Mouse (Mus musculus) bone marrow macrophage, adult 2 months (primary cell): Measurements from ENCODE around the gene Rtn3. TPM values are rescaled to one million over a fixed set of nuclear protein-coding genes. Genes with fewer than 3 reads are reported as not detected.

ENCODE experiments used
- H3K27ac ChIP-seq: 2 replicates; pipeline ENCODE4 v1.5.1; 2012; ENCODE audit warnings: low read depth, low read length; ENCODE audit not compliant: insufficient read depth
- H3K4me1 ChIP-seq: 2 replicates; pipeline ENCODE4 v1.6.1; 2012; ENCODE audit warnings: low read length; ENCODE audit not compliant: control insufficient read depth, insufficient read depth
- H3K4me3 ChIP-seq: 2 replicates; pipeline ENCODE4 v1.5.1; 2012; ENCODE audit warnings: mild to moderate bottlenecking, low read length, moderate library complexity; ENCODE audit not compliant: insufficient read depth
- CTCF ChIP-seq: IDR thresholded peaks from 2 replicates; pipeline ENCODE4 v1.5.1; 2012; ENCODE audit warnings: low read depth, mild to moderate bottlenecking, low read length, moderate library complexity
- POLR2A ChIP-seq: IDR thresholded peaks from 2 replicates; pipeline ENCODE4 v1.6.1; 2012; ENCODE audit warnings: mild to moderate bottlenecking, low read depth, low read length, borderline replicate concordance
- polyA plus RNA-seq: library from polyadenylated mRNA; stranded (reverse); fragments of >200 nt; gene quantifications from 2 replicates; pipeline ENCODE4 v1.2.4, GENCODE M21; 2012; ENCODE audit not compliant: missing spikeins, insufficient read depth, insufficient read length

Rtn3 gene
- polyA plus RNA-seq, 1 experiment = 281 TPM

DNA sequence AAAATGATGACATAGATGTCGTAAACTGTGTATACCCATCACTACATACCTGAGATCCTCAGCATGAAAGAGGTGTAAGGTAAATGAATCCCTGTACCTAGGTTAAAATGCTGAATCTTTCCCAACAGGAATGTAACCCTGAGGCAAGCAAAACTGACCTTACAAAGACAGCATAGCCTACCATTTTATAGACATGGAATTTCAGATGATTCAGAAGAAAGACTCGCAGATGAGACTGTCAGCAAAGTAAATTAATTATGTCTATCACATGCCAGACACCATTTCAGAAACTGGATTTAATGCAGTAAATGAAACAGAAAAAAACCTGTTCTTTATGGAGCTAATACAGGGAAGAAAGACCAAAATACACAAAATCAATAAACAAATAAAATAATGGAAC lies 23.7 kb downstream of the Rtn3 start:
- H3K27ac ChIP-seq = no peak overlapping the region
- no peak overlapping the region for H3K4me3 ChIP-seq
- H3K4me1 ChIP-seq = peaks cover 2% of the 10 kb centered on the region; the same call in 1 of the 2 replicates
- TF ChIP-seq POLR2A (no peak), CTCF (no peak)

- TF ChIP-seq POLR2A = no peak
- TF ChIP-seq CTCF = no peak
- no peak overlapping the region for H3K4me3 ChIP-seq
Observed at GRCm38 (mm10) chr19:7458901-7459300, 24.2 kb downstream of the Rtn3 start.

GRCm38 (mm10) chr19:7456803-7457202 lies 26.3 kb downstream of the Rtn3 start:
- no peak overlapping the region for H3K27ac ChIP-seq
- TF ChIP-seq CTCF (no peak), POLR2A (no peak)
- H3K4me3 ChIP-seq = no peak overlapping the region
- H3K4me1 ChIP-seq = peaks cover 7% of the 10 kb centered on the region

More at GRCm38 (mm10) chr19:7458901-7459300, 24.2 kb downstream of the Rtn3 start:
- peaks cover 2% of the 10 kb centered on the region; the same call in 1 of the 2 replicates for H3K4me1 ChIP-seq
- H3K27ac ChIP-seq = no peak overlapping the region

- H3K4me1 ChIP-seq = peaks cover 8% of the 10 kb centered on the region
- TF ChIP-seq CTCF (no peak), POLR2A (no peak)
- no peak overlapping the region for H3K4me3 ChIP-seq
- no peak overlapping the region for H3K27ac ChIP-seq
Observed at GRCm38 (mm10) chr19:7445596-7445995, 37.5 kb downstream of the Rtn3 start.

- TF ChIP-seq POLR2A (no peak), CTCF (no peak)
- Histone ChIP-seq H3K4me1 (peaks cover 11% of the 10 kb centered on the region), H3K27ac (no peak overlapping the region), H3K4me3 (no peak overlapping the region)
Observed at GRCm38 (mm10) chr19:7445105-7445504, 38.0 kb downstream of the Rtn3 start.

DNA sequence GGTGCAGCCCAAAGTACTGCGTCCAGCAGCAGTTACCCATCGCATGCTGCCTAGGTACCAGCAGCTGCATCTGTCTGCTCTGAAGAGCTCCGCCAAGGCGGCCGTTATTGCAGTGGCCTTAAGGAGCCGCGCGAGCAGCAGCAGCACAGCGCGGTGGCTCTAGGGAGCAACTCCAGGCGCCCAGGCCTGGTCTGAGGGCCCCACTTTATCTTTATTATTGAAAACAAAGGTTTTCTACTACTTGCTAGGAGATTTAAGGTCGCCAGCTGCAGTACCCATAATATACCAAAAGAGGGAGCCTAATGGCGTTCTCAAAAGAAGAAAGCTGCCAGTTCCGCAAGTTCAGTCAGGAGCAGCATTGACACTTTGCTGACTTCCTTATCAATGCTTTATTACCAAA lies 41.6 kb downstream of the Rtn3 start:
- Histone ChIP-seq H3K4me3 (no peak overlapping the region), H3K27ac (no peak overlapping the region), H3K4me1 (peaks cover 23% of the 10 kb centered on the region)
- no peak for TF ChIP-seq POLR2A
- no peak for TF ChIP-seq CTCF

DNA sequence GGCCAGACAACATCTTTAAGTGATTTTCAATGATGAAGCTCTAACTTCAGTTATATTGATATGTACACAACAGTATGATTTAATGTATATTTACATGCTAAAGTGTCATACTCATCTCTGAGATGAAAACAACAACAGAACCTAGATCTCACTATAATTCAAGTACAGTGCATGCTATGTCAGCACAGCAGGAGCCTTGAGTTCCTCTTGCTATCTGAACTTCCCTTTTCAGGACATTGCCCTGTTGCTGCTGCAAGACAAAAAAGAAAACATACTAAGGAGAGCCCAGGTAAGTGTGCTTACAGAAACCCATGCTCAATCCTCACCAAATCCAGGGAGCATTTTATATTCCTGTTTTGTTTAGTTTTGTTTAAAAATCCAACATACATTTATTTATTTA lies 44.8 kb downstream of the Rtn3 start:
- H3K4me1 ChIP-seq = peaks cover 25% of the 10 kb centered on the region
- H3K27ac ChIP-seq = no peak overlapping the region
- H3K4me3 ChIP-seq = no peak overlapping the region
- TF ChIP-seq CTCF = no peak
- TF ChIP-seq POLR2A = no peak

DNA sequence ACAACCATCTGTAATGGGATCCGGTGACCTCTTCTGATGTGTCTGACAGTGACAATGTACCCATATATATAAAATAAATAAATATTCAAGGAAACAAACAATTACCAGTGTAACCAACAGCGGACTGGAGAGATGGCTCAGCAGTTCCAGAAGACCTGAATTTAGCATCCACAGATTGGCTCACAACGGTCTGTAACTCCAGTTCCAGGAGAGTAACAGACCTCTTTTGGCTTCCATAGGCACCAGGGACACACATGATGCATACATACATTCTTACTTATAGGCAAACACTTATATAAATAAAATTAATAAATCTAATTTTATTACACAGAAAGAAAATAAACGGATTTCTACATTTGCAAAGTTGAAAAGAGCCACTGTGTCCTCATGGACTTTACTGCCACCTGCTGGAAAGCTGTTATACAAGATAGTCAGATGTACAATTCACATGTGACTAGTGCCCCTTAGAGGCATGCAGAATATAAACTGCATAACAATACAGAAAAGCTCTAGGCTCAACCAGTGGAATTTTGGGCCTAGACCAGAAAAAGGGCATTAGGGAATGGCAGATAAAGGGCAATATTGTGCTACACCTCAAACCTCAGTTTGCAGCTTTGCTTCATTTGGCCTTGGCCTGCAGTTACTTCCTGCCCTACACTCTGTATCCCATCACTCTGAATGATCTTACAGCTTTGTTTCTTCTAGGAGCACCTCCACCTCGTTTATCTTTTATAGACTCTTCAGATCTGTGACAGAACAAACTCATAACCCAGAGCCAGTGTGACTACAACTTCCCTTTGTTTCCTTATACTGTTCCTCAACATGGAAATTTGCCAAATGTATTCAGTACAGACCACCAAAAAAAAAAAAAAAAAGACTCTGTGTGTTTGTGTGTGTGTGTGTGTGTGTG lies 46.8 kb downstream of the Rtn3 start:
- TF ChIP-seq CTCF = no peak
- H3K4me3 ChIP-seq = no peak overlapping the region

DNA sequence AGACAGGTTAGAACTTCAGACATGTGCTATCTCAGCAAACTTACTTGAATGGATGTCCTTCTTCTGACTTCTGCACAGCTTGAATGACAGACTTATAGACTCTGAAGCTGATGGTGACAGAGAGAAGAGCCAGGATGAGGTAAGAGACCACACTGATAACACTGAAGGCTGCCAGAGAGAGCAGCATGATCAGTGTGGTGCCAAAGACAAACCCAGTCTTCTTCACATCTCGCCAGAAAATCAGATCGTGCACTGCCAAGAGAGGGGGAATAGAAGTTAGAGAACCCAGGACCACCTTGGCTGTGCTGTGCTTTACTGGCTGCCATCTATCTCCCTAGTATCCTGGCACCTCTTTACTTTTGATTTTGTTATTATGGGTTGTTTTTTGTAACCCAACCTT lies 48.2 kb downstream of the Rtn3 start:
- TF ChIP-seq CTCF (no peak), POLR2A (no peak)
- Histone ChIP-seq H3K27ac (no peak overlapping the region), H3K4me3 (no peak overlapping the region), H3K4me1 (peaks cover 14% of the 10 kb centered on the region)

More for the DNA sequence above, 46.8 kb downstream of the Rtn3 start:
- Histone ChIP-seq H3K27ac (no peak overlapping the region; the same call in 1 of the 2 replicates), H3K4me1 (peaks cover 23% of the 10 kb centered on the region)

- TF ChIP-seq CTCF (no peak), POLR2A (no peak)
- H3K27ac ChIP-seq = no peak overlapping the region
Observed at GRCm38 (mm10) chr19:7425398-7425775, 57.7 kb downstream of the Rtn3 start.

More at GRCm38 (mm10) chr19:7425398-7425775, 57.7 kb downstream of the Rtn3 start:
- H3K4me1 ChIP-seq = no peaks in the 10 kb centered on the region
- H3K4me3 ChIP-seq = no peak overlapping the region
